Mouse (Mus musculus) E14TG2a.4 (cell line): ENCODE measurements around the gene Usp4.

Experiments used
- H3K27me3 ChIP-seq: 2 replicates; pipeline ENCODE4 v1.6.1; 2014; ENCODE audit warnings: low read length, control low read depth; ENCODE audit not compliant: insufficient read depth
- H3K36me3 ChIP-seq: 2 replicates; pipeline ENCODE4 v1.6.1; 2014; ENCODE audit warnings: low read length, control low read depth; ENCODE audit not compliant: insufficient read depth
- H3K4me1 ChIP-seq: replicated peaks from 2 replicates; pipeline ENCODE4 v1.6.1; 2014; ENCODE audit warnings: low read depth, low read length, control low read depth
- H3K4me3 ChIP-seq: replicated peaks from 2 replicates; pipeline ENCODE4 v1.5.1; 2014; ENCODE audit warnings: mild to moderate bottlenecking, low read length
- H3K9me3 ChIP-seq: 2 replicates; pipeline ENCODE4 v1.6.1; 2014; ENCODE audit warnings: low read length, control low read depth
- CTCF ChIP-seq: conservative IDR thresholded peaks from 2 replicates; pipeline ENCODE4 v1.5.1; 2014; ENCODE audit warnings: low read length
- NANOG ChIP-seq: IDR thresholded peaks from 2 replicates; pipeline ENCODE4 v1.6.1; 2014; ENCODE audit warnings: borderline replicate concordance, low read length, mixed read lengths
- POU5F1 ChIP-seq: IDR thresholded peaks from 2 replicates; pipeline ENCODE4 v1.6.1; 2014; ENCODE audit warnings: low read length, borderline replicate concordance

Usp4 gene

DNA sequence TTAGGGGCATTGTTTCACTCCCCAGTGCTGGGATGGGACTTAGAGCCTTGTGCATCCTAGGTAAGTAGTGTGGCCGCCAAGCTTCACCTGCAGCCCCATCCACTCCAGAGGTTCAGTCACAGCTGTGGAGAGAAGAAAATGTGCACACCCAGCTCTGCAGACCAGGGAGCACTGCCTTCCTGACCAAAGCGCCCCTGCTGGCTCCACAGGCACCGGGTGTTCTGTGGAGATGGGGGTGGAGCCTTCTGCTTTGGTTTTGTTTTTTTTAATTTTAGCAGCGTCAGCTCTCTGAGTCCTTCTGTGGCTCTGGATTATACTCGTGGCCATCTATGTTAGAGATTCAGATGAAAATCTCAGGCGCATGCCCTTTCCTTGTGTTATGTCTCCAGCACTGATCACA lies 41.6 kb downstream of the Usp4 start:
- peaks cover 75% of the 10 kb centered on the region for H3K36me3 ChIP-seq
- H3K4me1 ChIP-seq = peaks cover 69% of the 10 kb centered on the region
- TF ChIP-seq NANOG = no peak
- TF ChIP-seq CTCF = no peak
- no peak for TF ChIP-seq POU5F1

DNA sequence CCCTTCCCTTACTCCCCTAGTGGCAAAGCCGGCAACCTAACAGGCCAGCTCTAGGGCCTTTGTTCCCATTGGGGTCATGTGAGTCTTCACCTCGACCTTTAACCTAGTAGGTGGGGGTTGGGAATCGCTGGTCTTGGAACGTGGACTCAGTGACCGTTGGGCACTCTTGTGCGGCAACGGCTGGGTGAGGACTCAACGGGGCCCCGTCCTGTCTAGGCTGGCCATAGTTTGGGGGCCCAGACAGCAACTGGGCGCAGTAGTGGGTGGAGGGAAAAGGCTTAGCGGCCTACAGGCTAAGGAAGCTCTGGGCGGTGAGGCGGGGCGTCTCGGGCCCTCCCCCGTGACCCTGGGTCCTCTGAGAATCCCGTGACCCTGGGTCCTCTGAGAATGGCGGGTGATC lies 45.0 kb downstream of the Usp4 start, which contains the start of gene 1700102P08Rik:
Gene 1700102P08Rik, plus strand, starts transcription at position 130 of the 400 bp plus-strand sequence.
- TF ChIP-seq CTCF = peak; percentile 34; the same call in 1 of the 2 replicates
- TF ChIP-seq NANOG = no peak
- TF ChIP-seq POU5F1 = no peak
- Histone ChIP-seq H3K36me3 (peaks cover 44% of the 10 kb centered on the region), H3K4me3 (peak within 1 kb of the TSS; percentile 64), H3K9me3 (no peaks in the 10 kb centered on the region), H3K27me3 (no peaks in the 10 kb centered on the region), H3K4me1 (peaks cover 56% of the 10 kb centered on the region)

More for the DNA sequence above, 41.6 kb downstream of the Usp4 start:
- Histone ChIP-seq H3K9me3 (no peaks in the 10 kb centered on the region), H3K27me3 (no peaks in the 10 kb centered on the region), H3K4me3 (no peak overlapping the region)

DNA sequence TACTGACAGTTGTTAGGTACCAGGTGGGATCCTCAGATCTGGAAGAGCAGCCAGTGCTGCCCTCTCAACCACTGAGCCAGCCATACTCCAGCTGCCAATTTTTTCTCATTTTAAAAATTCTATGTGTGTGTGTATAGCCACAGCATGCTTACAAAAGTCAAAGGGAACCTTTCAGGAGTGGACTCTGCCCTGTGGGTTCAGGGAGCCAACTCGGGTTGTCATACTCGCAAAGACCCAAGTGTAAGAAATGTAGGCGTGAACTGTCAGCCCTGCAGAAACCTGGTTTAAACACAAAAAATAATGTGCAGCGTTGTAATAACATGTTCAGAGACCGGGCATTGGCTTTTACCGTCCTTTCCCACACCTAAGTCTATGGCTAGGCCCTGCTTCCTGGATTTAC lies 46.5 kb downstream of the Usp4 start:
- no peaks in the 10 kb centered on the region for H3K27me3 ChIP-seq
- H3K36me3 ChIP-seq = peaks cover 29% of the 10 kb centered on the region
- H3K9me3 ChIP-seq = no peaks in the 10 kb centered on the region
- H3K4me1 ChIP-seq = peaks cover 43% of the 10 kb centered on the region
- no peak for TF ChIP-seq NANOG
- no peak for TF ChIP-seq CTCF
- no peak for TF ChIP-seq POU5F1
- H3K4me3 ChIP-seq = no peak overlapping the region

DNA sequence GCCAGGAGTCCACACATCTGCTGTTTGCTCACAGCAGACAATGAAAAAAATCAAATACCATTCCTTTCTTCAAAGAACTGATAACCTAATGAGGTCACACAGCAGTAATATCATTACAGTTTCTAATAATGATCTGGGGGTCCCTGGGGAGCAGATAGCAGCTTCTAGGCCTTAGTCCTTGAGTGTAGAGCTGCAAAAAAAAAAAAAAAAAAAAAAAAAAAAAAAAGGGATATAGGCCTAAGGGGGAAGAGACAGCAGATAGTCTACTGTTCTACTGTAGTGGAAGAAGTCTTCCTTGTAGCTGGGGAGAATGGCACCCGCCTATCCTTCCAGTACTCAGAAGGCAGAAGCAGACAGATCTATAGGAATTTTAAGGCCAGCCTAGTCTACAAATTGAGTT lies 47.8 kb downstream of the Usp4 start:
- TF ChIP-seq CTCF (no peak), NANOG (no peak), POU5F1 (no peak)
- Histone ChIP-seq H3K27me3 (no peaks in the 10 kb centered on the region), H3K9me3 (no peaks in the 10 kb centered on the region), H3K4me1 (peaks cover 40% of the 10 kb centered on the region), H3K36me3 (peaks cover 18% of the 10 kb centered on the region), H3K4me3 (no peak overlapping the region)

DNA sequence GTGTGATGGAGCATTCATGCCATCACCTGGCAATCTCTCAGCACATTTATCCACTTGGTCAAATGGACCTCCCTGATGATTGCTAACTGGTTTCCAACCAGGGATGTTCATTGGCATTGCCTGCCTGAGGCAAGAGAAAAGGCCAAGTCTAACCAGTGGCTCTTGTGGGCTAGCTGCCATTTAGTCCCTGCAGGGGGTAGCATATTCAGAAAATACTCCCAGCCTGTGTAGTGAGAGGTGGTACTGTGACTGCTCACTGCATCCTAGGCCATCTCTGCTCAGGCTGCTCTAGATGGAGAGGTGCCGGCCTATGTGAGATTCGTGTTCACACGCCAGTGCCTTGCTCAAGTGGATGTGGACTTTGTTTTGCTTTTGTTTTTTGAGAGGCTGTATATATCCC lies 50.7 kb downstream of the Usp4 start:
- Histone ChIP-seq H3K27me3 (no peaks in the 10 kb centered on the region), H3K4me3 (no peak overlapping the region), H3K4me1 (peaks cover 18% of the 10 kb centered on the region), H3K9me3 (no peaks in the 10 kb centered on the region), H3K36me3 (no peaks in the 10 kb centered on the region)
- no peak for TF ChIP-seq CTCF
- no peak for TF ChIP-seq NANOG
- TF ChIP-seq POU5F1 = no peak

DNA sequence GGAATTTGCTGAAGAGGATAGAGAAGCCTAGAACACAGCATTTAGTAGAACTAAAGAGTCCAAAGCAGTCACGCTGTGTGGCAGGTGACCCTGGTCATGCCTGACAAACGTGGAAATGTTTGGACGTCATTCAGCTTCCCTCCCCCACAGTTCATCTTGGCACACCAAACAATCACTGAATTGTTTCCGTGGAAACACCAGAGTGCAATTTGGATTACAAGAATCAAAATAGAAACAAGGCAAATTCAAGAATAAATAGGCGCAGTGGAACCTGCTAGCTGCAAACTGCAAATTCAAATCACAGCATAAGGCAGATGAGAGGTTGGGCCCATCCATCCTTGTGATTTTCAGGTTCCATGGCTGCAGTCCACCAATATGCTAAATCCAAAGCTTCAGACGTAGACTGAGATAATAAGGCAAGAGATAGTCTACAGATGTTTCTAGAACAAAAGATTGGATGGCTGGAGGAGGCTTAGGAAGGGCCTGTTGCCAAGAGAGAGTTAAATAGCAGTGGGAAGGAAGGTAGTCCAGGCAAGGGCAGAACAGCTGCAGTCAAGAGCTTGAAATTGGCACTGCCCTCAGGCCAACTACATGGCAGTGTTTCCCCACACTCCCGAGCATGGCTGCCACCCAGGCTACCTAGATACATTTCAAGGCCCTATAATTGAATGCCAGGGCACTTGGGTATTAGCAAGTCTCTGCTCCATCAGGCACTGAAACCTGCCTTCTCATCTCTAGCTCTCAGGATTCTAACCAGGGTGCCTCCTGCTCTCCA lies 53.7 kb downstream of the Usp4 start:
- no peak overlapping the region for H3K4me3 ChIP-seq
- H3K36me3 ChIP-seq = no peaks in the 10 kb centered on the region
- peaks cover 14% of the 10 kb centered on the region; the same call in 1 of the 2 replicates for H3K4me1 ChIP-seq
- H3K9me3 ChIP-seq = no peaks in the 10 kb centered on the region
- TF ChIP-seq NANOG (no peak), CTCF (no peak), POU5F1 (no peak)
- H3K27me3 ChIP-seq = no peaks in the 10 kb centered on the region

DNA sequence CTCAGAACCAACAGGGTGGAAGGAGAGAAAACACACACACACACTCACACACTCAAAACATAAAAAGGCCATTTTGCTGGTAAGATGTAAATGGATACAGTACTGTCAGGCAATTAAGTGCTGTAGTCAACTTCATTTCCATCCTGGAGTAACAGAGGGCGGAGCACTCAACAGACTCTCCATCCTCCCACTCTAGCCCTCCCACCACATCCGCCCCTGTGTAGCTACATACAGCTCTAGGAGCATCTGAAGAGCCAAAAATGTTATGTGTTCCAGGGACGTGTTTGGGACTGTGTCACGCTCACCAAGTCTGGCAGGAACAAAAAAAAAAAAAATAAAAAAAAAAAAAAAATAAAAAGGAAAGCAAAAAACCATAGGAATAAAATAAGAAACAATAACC lies 55.4 kb downstream of the Usp4 start:
- no peaks in the 10 kb centered on the region for H3K9me3 ChIP-seq
- no peaks in the 10 kb centered on the region for H3K27me3 ChIP-seq
- TF ChIP-seq NANOG (no peak), CTCF (no peak), POU5F1 (no peak)
- peaks cover 14% of the 10 kb centered on the region; the same call in 1 of the 2 replicates for H3K4me1 ChIP-seq
- no peak overlapping the region for H3K4me3 ChIP-seq
- H3K36me3 ChIP-seq = no peaks in the 10 kb centered on the region

DNA sequence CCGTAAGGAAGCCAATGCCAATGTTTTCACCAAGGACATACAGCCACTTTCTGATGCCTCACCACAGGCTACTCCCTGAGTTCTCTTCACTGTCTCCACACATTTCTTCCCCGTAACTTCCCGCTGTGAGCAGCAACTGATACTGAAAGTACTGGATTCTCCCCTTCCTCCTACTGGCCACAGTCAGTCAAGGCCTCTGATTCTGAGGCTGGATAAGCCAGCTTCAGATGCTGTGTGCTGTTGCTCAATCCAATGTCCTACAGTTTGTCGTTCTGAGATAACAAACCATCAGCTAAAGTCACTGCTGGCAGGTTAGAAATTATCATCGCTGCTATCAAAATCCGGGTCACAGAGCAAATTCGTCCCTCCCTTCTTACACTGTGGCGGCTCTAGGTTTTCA lies 56.8 kb downstream of the Usp4 start:
- H3K36me3 ChIP-seq = no peaks in the 10 kb centered on the region
- no peaks in the 10 kb centered on the region for H3K9me3 ChIP-seq
- peaks cover 14% of the 10 kb centered on the region; the same call in 1 of the 2 replicates for H3K4me1 ChIP-seq
- H3K4me3 ChIP-seq = no peak overlapping the region
- H3K27me3 ChIP-seq = no peaks in the 10 kb centered on the region
- TF ChIP-seq NANOG (no peak), CTCF (no peak), POU5F1 (no peak)

DNA sequence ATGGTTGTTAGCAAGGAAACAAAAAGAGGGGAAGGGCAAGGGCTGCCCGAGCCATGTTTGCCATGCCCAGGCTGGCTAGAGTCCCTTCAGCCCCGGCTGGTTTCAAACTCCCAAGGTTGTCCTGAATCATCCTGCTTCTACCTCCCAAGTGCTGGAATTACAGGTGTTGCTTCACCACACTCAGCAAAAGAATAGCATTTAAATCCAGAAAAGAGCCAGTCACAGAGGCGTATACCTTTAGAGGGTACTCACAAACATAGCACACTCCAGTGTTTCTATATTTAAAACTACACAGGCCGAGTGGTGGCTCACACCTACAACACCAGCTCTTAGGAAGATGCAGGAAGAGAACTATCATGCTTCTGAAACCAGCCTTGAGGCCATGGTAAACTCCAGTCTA lies 61.9 kb downstream of the Usp4 start:
- Histone ChIP-seq H3K4me3 (no peak overlapping the region), H3K9me3 (no peaks in the 10 kb centered on the region), H3K4me1 (peaks cover 12% of the 10 kb centered on the region), H3K36me3 (no peaks in the 10 kb centered on the region), H3K27me3 (no peaks in the 10 kb centered on the region)
- TF ChIP-seq CTCF (no peak), NANOG (no peak), POU5F1 (no peak)
